Mouse (Mus musculus) liver, embryonic 14.5 days (tissue): Measurements from ENCODE around the gene Nup153. TPM values are rescaled to one million over a fixed set of nuclear protein-coding genes. Genes with fewer than 3 reads are reported as not detected.

ENCODE experiments used
- ATAC-seq: fragments of 200-750 bp; cut with Nextera tagmentation; 2 replicates; pipeline ENCODE4 v1.8.0; 2017; ENCODE audit warnings: moderate number of reproducible peaks, mild to moderate bottlenecking, moderate library complexity; ENCODE audit not compliant: insufficient read depth
- DNase-seq, 3 experiments: peaks; one replicate each; pipeline ENCODE4 v3.0.0-alpha.2; 2012 to 2013; ENCODE audit warnings: low read depth in 3 of 3, low spot score in 3 of 3
- H3K27ac ChIP-seq: fragments of 300-500 bp; sonication (generic); 2 replicates; pipeline ENCODE4 v1.5.1; 2014; ENCODE audit warnings: moderate library complexity, mild to moderate bottlenecking, control low read depth, inconsistent platforms
- H3K27me3 ChIP-seq: fragments of 300-500 bp; sonication (generic); 2 replicates; pipeline ENCODE4 v1.6.1; 2014; ENCODE audit warnings: mild to moderate bottlenecking, low read length, moderate library complexity; ENCODE audit not compliant: control insufficient read depth, insufficient read depth
- H3K36me3 ChIP-seq: fragments of 300-500 bp; sonication (generic); replicated peaks from 2 replicates; pipeline ENCODE4 v1.6.1; 2014; ENCODE audit warnings: low read depth; ENCODE audit not compliant: control insufficient read depth, insufficient read depth
- H3K4me1 ChIP-seq, 2 experiments: fragments of 200-500 bp in 1 of 2; fragments of 300-500 bp in 1 of 2; sonication (generic) in 1 of 2; replicated peaks; 2 replicates each; pipeline ENCODE4 v1.6.1; 2012 to 2014; ENCODE audit warnings: antibody characterized with exemption in 1 of 2, inconsistent platforms in 1 of 2, low read length in 1 of 2; ENCODE audit not compliant: control insufficient read depth in 2 of 2, insufficient read depth in 2 of 2
- H3K4me2 ChIP-seq: fragments of 300-500 bp; sonication (generic); 2 replicates; pipeline ENCODE4 v1.6.1; 2014; ENCODE audit warnings: low read depth, mild to moderate bottlenecking, control low read depth, moderate library complexity
- H3K4me3 ChIP-seq, 2 experiments: fragments of 200-500 bp in 1 of 2; fragments of 300-500 bp in 1 of 2; sonication (generic) in 1 of 2; 2 replicates each; pipeline ENCODE4 v1.5.1; 2012 to 2014; ENCODE audit warnings: low read depth in 2 of 2, low read length in 2 of 2, mild to moderate bottlenecking in 2 of 2, control low read depth in 1 of 2, inconsistent platforms in 1 of 2, moderate library complexity in 1 of 2; ENCODE audit not compliant: insufficient read depth in 1 of 2
- H3K9ac ChIP-seq: fragments of 300-500 bp; sonication (generic); replicated peaks from 2 replicates; pipeline ENCODE4 v1.6.1; 2014; ENCODE audit warnings: mild to moderate bottlenecking, control low read depth, moderate library complexity
- H3K9me3 ChIP-seq: fragments of 300-500 bp; sonication (generic); 2 replicates; pipeline ENCODE4 v1.6.1; 2016; ENCODE audit warnings: low read length, mixed read lengths; ENCODE audit not compliant: control insufficient read depth
- CTCF ChIP-seq: IDR thresholded peaks from 2 replicates; pipeline ENCODE4 v1.5.1; 2016; ENCODE audit warnings: antibody characterized with exemption, low read depth, control low read depth
- EP300 ChIP-seq: IDR thresholded peaks from 2 replicates; pipeline ENCODE4 v1.6.1; 2016; ENCODE audit warnings: antibody characterized with exemption, low read depth
- WGBS: fragments of 180-500 bp; shearing (Covaris S2); extraction: QIAGEN DNeasy Blood & Tissue Kit; methylation state at CpG from one replicate; pipeline ENCODE4 v1.1.7; 2014; ENCODE audit not compliant: insufficient replicate concordance; 5-methylcytosine and 5-hydroxymethylcytosine counted together
- polyA plus RNA-seq, 2 experiments: library from polyadenylated mRNA; depleted of rRNA in 1 of 2; stranded (reverse) in 1 of 2; unstranded in 1 of 2; fragments of >200 nt; fragmentation: Nextera tagmentation in 1 of 2; extraction: Ambion mirVana in 1 of 2; gene quantifications; 2 replicates each; pipeline versions ENCODE4 v1.2.1 to v1.2.3; 2012 to 2014

The Nup153 gene
- polyA plus RNA-seq, 2 experiments: 21.6 to 37.9 TPM

DNA sequence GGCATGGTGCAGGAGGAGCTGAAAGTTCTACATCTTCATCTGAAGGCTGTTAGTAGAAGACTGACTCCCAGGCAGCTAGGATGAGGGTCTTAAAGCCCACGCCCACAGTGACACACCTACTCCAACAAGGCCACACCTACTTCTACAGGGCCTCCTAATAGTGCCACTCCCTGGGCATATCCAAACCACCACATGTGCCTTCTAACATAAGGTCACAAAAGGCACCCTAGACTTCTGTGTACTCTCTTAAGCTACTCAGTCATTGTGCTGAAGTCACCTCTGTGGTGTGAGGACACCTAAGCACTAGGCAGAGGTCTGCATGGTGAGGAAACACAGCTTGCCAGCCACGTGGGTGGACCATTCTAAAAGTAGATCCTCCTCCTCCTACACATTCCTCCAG is 14.6 kb upstream of the Nup153 start:
- DNase-seq (peak in 1 of 3 experiments; percentile 38), ATAC-seq (peak; percentile 86)
- H3K4me2 ChIP-seq: peak overlapping the region; percentile 11; the same call in 1 of the 2 replicates
- H3K27ac ChIP-seq: peak overlapping the region; percentile 19; the same call in 1 of the 2 replicates
- no peak for TF ChIP-seq EP300
- no peak for TF ChIP-seq CTCF
- H3K9ac ChIP-seq: no peak overlapping the region; the same call in 1 of the 2 replicates
- no peaks in the 10 kb centered on the region for H3K27me3 ChIP-seq
- WGBS: 35% methylated on average over 2 of the region's 2 CpGs
- H3K4me3 ChIP-seq: no peak overlapping the region
- no peaks in the 10 kb centered on the region for H3K36me3 ChIP-seq
- no peaks in the 10 kb centered on the region for H3K9me3 ChIP-seq
- H3K4me1 ChIP-seq: peaks cover 7 to 14% of the 10 kb centered on the region in 2 experiments

DNA sequence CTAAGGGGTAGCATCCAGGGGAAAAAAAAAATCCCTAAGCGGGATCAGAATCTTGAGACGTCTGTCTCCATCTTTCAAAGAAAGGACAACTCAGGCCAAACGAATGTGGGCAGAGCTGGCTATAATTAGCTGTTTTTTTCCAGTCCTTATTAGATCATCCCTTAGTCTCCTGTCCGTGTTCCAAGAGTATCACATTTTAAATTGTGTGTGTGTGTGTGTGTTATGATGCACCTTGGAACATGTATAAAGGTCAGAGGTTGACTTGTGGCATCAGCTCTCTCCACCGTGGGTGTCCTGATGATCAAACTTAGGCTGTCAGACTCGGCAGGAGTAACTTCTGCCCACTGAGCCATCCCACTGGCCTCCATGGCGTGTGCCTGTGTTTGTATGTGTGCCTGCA is 11.7 kb upstream of the Nup153 start:
- H3K27me3 ChIP-seq: no peaks in the 10 kb centered on the region
- no peak overlapping the region for H3K4me2 ChIP-seq
- 66% methylated on average over 7 of the region's 7 CpGs for WGBS
- no peaks in the 10 kb centered on the region for H3K9me3 ChIP-seq
- DNase-seq (no peak), ATAC-seq (no peak)
- no peak overlapping the region for H3K27ac ChIP-seq
- TF ChIP-seq EP300: no peak
- no peak for TF ChIP-seq CTCF
- H3K36me3 ChIP-seq: no peaks in the 10 kb centered on the region
- no peak overlapping the region for H3K4me3 ChIP-seq
- no peak overlapping the region for H3K9ac ChIP-seq
- peaks cover 10 to 25% of the 10 kb centered on the region in 2 experiments for H3K4me1 ChIP-seq

DNA sequence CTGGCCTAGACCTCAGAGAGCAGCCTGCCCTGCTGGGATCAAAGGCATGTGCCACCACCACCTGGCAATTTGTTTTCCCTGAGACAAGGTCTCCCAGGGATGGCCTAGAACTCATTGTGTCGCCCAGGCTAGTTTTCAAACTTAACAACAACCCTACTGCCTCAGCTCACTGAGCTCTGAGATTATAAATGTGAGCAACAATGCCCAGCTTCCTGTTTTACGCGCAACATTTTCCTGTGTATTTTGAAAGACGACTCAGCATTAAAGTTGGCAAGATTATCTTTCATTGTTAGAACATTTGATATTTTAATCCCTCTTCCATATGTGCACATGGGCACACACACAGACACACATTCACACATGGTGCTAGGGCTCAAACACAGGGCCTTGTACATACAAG is 9.7 kb upstream of the Nup153 start:
- DNase-seq (no peak), ATAC-seq (no peak)
- Histone ChIP-seq H3K4me3 (no peak overlapping the region), H3K9ac (no peak overlapping the region), H3K27me3 (no peaks in the 10 kb centered on the region), H3K9me3 (no peaks in the 10 kb centered on the region), H3K36me3 (no peaks in the 10 kb centered on the region), H3K4me2 (no peak overlapping the region), H3K27ac (no peak overlapping the region), H3K4me1 (peaks cover 6 to 18% of the 10 kb centered on the region in 2 experiments)
- no peak for TF ChIP-seq EP300
- 52% methylated on average over 4 of the region's 4 CpGs for WGBS

DNA sequence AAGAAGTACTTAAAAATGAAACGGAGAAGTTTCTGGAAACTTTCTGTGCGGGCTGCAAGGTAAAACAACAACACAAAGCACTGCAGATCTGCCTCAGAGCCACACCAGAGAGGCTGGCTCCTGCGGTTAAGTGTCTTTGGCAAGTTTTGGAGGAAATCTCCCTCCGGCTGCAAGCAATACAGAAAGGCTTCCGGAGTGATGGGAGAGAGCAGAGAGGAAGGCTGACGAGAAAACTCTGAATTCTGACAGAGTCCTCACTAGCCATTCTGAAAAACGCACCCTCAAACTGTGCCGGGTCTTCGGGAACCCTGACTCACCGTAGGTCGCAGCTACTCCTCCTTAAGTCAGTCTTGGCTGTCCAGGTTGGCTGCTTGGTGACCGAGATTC is 8.7 kb upstream of the Nup153 start:
- 1% methylated on average over 12 of the region's 12 CpGs for WGBS
- DNase-seq: peak in 1 of 3 experiments; percentile 4
- H3K9me3 ChIP-seq: no peaks in the 10 kb centered on the region
- H3K27me3 ChIP-seq: no peaks in the 10 kb centered on the region
- peak; percentile 34; the same call in 1 of the 2 replicates for ATAC-seq
- peaks cover 4 to 13% of the 10 kb centered on the region in 2 experiments for H3K4me1 ChIP-seq
- no peak for TF ChIP-seq CTCF
- no peak for TF ChIP-seq EP300
- peak overlapping the region; percentile 41; the same call in 1 of the 2 replicates for H3K27ac ChIP-seq
- peak overlapping the region; percentile 86 for H3K4me2 ChIP-seq
- H3K36me3 ChIP-seq: no peaks in the 10 kb centered on the region
- H3K9ac ChIP-seq: peak overlapping the region; percentile 72
- H3K4me3 ChIP-seq: peak overlapping the region; percentile 62 to 78

DNA sequence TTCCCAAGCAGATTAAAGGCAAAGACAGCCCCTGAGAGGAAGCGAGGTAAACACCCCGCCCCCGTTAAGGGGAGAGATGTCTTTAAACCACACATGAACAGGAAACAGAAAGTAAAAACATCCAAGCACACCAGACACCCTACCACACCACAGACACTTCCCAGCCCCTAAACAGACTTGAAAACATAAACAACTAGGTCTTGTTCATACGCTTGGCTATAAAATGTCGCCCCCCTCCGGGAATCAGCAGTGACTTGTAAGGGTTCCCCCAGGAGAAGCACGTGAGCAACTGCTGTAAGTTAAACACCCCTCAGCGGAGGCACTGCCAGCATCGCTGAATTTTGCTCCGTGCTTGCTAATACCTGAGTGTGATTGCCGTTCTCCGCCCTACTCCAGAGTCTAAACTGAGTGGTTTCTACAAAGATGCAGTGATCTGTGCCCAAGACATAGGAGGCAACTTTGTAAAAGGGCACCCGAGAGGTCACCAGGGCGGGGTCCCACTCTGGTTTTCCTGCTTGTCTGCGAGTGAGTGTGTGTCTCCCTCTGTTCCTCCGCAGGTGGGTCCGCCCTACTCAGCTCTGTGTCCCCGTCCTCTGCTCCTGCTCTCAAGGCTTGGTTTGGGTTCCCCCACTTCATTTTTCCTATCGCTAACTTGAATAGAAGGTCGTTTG is 8.2 kb upstream of the Nup153 start:
- under 1% methylated on average over 20 of the region's 20 CpGs for WGBS
- Histone ChIP-seq H3K4me1 (peaks cover 4 to 13% of the 10 kb centered on the region in 2 experiments), H3K27ac (peak overlapping the region; percentile 41), H3K36me3 (no peaks in the 10 kb centered on the region), H3K4me3 (peak overlapping the region; percentile 62 to 78), H3K9ac (peak overlapping the region; percentile 72), H3K27me3 (no peaks in the 10 kb centered on the region), H3K4me2 (peak overlapping the region; percentile 86), H3K9me3 (no peaks in the 10 kb centered on the region)
- DNase-seq (peak in 1 of 3 experiments; percentile 55), ATAC-seq (peak; percentile 75)
- TF ChIP-seq EP300 (no peak), CTCF (peak; percentile 43)
